Mouse (Mus musculus) kidney, adult 8-10 months (tissue): ENCODE data around the gene Tex12.

ENCODE experiments used
- DNase-seq, 2 experiments: peaks; one replicate each; pipeline ENCODE4 v3.0.0; 2022

The Tex12 gene

DNA sequence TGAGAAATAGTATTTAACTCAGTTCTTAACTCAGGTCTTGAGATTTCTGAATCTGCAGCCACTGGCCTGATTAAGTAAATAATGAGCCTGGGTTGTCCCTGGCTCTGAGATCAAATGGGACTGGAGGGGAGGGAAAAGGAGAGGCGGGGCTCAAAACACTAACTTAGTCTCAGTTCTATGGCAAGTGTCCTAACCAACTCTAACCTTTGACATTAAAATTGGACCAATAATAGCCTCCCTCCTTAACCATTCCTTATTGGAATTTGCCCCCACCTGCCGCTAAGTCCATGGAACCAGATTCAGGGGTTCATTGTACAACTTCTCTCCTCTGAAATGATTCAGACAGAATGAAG is 6.1 kb downstream of the Tex12 start, which contains the start of gene Bco2:
Gene Bco2 (minus strand): TSS at position 88 of the 353 bp plus-strand sequence.
- peak; percentile 65 to 79 for DNase-seq

DNA sequence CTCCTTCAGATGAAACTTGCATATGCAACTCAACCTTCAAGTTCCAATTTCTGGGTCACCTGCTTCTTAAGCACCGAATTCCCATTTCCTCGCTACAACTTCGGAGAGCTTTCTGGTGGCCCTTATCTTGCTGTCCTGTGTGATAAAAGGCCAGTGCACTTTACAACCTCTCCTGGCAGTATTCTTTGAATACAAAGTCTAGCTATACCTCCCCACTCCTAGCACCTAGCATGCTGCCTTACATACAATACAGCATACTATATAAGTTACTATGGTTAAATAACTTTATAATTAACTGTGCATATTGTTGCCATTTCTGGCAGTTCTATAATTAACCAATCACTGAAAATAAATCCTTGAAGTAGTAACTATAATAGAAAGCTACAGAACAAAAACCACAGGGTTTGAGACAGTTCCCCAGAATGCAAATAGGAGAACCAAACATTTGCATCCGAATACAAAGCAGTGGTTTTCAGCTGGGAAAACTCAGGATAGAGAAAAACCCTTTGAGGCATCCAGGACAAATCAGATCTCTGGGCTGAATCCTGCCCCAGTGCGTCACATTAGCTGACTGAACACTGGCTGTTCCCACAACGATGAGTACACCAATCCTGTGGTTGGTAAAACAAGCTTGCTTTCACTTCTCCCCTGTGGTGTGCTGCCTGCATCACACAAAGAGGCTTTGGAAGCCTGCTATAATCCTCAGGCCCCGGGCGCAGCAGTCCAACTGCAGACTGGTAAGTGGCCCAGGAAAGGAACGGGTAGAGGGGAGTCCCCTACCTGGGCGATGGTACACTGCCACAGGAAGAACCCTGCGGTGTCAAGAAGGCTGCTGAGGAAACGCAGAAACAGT is 6.7 kb downstream of the Tex12 start, which contains the start of gene Il18:
Gene Il18 (plus strand): TSS at position 587 of the 853 bp plus-strand sequence.
- DNase-seq: peak in 1 of 2 experiments; percentile 46

GRCm38 (mm10) chr9:50553547-50553946 is 7.6 kb downstream of the Tex12 start:
- DNase-seq: no peak

DNA sequence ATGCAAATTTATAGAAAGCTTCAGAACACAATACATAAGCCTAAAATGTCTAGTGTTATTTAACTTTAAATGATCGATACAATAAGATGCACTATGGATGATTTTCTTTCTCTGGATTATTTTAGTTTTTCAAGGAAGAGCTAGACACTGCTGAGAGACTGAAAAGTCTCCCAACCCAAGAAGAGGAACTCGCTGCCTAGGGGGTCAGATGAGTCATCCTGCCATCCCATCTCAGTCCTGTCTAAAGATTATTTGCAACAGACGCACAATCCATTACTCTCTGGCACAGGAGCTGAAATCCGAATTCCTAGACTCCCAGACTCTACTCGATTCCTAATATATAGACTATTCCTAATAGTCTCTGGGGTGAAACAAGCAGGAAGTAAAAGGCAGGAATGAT is 8.9 kb downstream of the Tex12 start:
- DNase-seq: no peak

- DNase-seq: no peak
These were observed 12.2 kb downstream of the Tex12 start for GRCm38 (mm10) chr9:50548936-50549335.

- DNase-seq: no peak
These were observed 13.2 kb downstream of the Tex12 start for GRCm38 (mm10) chr9:50547859-50548478.

- no peak for DNase-seq
These were observed 18.7 kb downstream of the Tex12 start for GRCm38 (mm10) chr9:50542401-50542800.

- no peak for DNase-seq
These were observed 21.0 kb downstream of the Tex12 start for GRCm38 (mm10) chr9:50540170-50540569.

- DNase-seq: no peak
These were observed 23.8 kb downstream of the Tex12 start for GRCm38 (mm10) chr9:50537295-50537694.

DNA sequence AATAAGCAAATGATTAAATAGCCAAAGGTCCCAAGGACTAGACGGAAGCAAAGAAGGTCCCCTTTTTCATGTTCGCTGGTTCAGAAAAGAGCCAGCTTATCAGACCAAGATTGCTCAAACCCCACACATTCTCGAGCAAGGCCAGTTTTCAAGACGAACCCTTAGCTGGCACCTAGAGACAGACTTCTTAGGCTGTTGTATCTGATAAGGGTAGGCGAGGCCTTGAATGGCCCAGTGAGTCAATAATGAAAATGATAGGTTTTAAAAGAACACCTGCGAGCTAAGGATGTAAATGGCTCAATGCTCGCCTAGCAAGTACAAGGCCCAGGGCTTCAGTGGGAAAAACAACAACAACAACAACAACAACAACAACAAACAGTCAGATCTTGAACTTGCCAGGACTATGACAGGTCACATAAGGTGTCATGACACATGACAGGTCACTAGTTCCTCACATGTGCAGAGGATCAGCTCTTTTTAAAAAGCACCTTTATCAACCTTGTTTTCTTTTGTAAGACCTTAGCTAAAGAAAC is 24.5 kb downstream of the Tex12 start:
- DNase-seq: no peak

GRCm38 (mm10) chr9:50535930-50536329 is 25.2 kb downstream of the Tex12 start:
- DNase-seq: no peak

- DNase-seq: peak in 1 of 2 experiments; percentile 53
These were observed 27.3 kb downstream of the Tex12 start for GRCm38 (mm10) chr9:50533791-50534190.

GRCm38 (mm10) chr9:50533328-50533727 is 27.8 kb downstream of the Tex12 start:
- no peak for DNase-seq

GRCm38 (mm10) chr9:50530890-50531289 is 30.2 kb downstream of the Tex12 start:
- DNase-seq: peak; percentile 38 to 42

GRCm38 (mm10) chr9:50528293-50528892 is 32.7 kb downstream of the Tex12 start, which contains the start of gene Pts:
Gene Pts, minus strand, starts transcription at chr9:50528724.
- peak; percentile 96 to 97 for DNase-seq

DNA sequence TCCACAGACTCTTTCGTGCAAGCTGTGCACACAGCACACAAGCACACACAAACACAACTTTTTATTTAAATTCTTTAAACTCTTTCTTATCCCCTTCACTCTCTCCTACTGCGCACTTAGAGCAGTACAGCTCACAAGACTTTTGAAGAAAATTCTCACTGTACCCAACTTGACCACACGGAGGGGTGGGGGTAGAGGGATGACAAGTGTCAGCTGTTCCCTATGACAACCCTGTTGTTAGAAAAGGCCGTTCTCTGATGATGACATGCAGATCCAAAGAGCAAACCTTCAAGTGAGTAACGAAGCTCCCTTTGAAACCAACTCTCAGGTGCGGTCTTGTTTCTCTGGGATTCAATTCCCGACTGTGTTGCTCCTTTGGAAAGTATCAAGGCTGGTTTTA is 33.3 kb downstream of the Tex12 start:
- no peak for DNase-seq

- no peak for DNase-seq
These were observed 35.5 kb downstream of the Tex12 start for GRCm38 (mm10) chr9:50525585-50525984.

DNA sequence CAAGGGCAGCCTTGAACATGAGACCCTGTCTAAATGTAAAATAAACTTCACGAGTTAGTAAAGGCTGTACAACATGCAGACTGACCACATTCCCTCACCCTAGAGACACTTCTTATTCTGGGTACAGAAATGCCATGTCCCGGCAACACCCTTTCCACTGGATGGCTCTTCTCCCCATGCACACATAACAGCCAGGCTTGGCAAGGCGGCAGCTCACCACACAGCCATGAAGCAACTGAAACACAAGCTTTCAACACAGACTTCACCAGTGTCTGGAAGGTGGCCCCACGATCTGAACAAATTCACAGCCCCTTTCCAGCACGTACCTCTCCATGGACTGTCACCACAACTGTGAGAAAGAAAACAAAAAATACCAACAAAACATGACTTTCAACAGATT is 36.2 kb downstream of the Tex12 start:
- no peak for DNase-seq

DNA sequence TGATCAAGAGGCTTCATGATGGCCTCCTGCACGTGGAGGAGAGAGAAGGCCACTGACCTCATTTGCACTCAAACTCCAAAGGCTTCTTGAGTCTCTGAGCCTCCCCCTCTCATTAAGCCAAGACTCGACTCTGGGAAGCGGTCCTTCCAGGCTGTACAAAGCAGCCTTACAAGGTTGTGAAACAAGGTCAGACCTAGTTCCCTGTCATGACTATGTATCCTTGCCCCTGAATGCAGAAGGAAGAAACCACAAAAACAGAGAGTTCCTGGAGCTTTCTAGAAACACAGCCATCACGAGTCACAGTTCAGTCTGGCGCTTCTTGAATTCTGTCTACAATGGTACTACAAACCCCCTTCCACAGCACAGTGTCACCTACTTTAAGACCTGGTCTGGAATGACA is 38.6 kb downstream of the Tex12 start:
- no peak for DNase-seq

DNA sequence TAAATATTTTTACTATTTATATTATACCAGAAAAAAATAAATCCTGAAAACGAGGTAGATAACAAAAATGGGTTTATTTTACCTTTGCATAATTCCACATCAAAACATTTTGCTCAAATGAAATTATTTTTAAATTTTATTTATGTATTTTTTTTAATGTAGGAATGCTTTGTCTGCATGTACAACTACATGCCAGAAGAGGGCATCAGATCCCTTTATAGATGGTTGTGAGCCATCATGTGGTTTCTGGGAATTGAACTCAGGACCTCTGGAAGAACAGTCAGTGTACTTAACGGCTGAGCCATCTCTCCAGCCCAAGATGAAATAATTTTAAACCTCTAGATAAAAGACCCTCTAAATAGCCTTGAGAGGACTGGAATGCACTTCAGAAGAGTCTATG is 39.6 kb downstream of the Tex12 start:
- no peak for DNase-seq

- no peak for DNase-seq
These were observed 40.4 kb downstream of the Tex12 start for GRCm38 (mm10) chr9:50520748-50521147.

GRCm38 (mm10) chr9:50518781-50519180 is 42.3 kb downstream of the Tex12 start:
- peak in 1 of 2 experiments; percentile 18 for DNase-seq

GRCm38 (mm10) chr9:50515462-50515861 is 45.7 kb downstream of the Tex12 start:
- no peak for DNase-seq
